ENCODE assay signal across 9 mouse cellular contexts in genomic region chr6:56652121-56652592, GRCm38 (mm10). TPM values are rescaled to one million over a fixed set of nuclear protein-coding genes. Genes with fewer than 3 reads are reported as not detected.
DNase-seq lines count a peak whose midpoint lies in the region; ATAC-seq and TF ChIP-seq lines count a peak whose summit lies in the region.
"Had no signal": no experiment of that assay in that cellular context is flagged by ENCODE, and none has a peak within 500 bp of the region (broad histone marks: within the 10 kb centered on the region; RNA-seq: fewer than 3 reads in every experiment).

No protein-coding gene starts in this region.

- H3K4me2 ChIP-seq in embryonic facial prominence, embryonic 14.5 days (ENCODE audit: low read depth, low read length): peak overlapping the region; percentile 83
- peak overlapping the region; percentile 88 for H3K4me2 ChIP-seq in hindbrain, postnatal 0 days (ENCODE audit: low read depth, low read length)
- peak overlapping the region; percentile 91 for H3K4me2 ChIP-seq in stomach, embryonic 15.5 days

- no peak for TF ChIP-seq EP300 in heart, adult 2 months (IDR thresholded peaks at IDR 0.05; ENCODE audit: insufficient read depth, low read depth, low read length)

- no peak overlapping the region for H3K9ac ChIP-seq in heart, adult 2 months (ENCODE audit: low read depth, low read length)
- peak overlapping the region; percentile 47 for H3K9ac ChIP-seq in embryonic facial prominence, embryonic 14.5 days (ENCODE audit: low read depth, low read length)
- peak overlapping the region; percentile 37; the same call in 1 of the 2 replicates for H3K9ac ChIP-seq in hindbrain, postnatal 0 days (replicated peaks; ENCODE audit: low read length)
- no peak overlapping the region for H3K9ac ChIP-seq in stomach, embryonic 15.5 days

- WGBS in heart, adult 2 months: under 1% methylated on average over 36 of the region's 36 CpGs
- WGBS in embryonic facial prominence, embryonic 14.5 days: 1% methylated on average over 18 of the region's 36 CpGs
- under 1% methylated on average over 36 of the region's 36 CpGs for WGBS in hindbrain, postnatal 0 days
- WGBS in stomach, embryonic 15.5 days: under 1% methylated on average over 36 of the region's 36 CpGs

- no peak for TF ChIP-seq POLR2A in heart, adult 2 months (IDR thresholded peaks at IDR 0.05; ENCODE audit: insufficient read depth, low read depth, low read length)

- no peaks in the 10 kb centered on the region for H3K9me3 ChIP-seq in embryonic facial prominence, embryonic 14.5 days (ENCODE audit: control insufficient read depth, low read length)
- no peaks in the 10 kb centered on the region for H3K9me3 ChIP-seq in hindbrain, postnatal 0 days (ENCODE audit: low read length)
- no peaks in the 10 kb centered on the region for H3K9me3 ChIP-seq in stomach, embryonic 15.5 days

- H3K27ac ChIP-seq in heart, adult 2 months: no peak overlapping the region
- H3K27ac ChIP-seq in embryonic facial prominence, embryonic 14.5 days (replicated peaks; ENCODE audit: low read depth, low read length): no peak overlapping the region
- H3K27ac ChIP-seq in hindbrain, postnatal 0 days: no peak overlapping the region
- no peak overlapping the region for H3K27ac ChIP-seq in stomach, embryonic 15.5 days

- intact Hi-C loops in heart, adult 2 months (cut with DNase I): no loop called here

- peak in 1 of 2 experiments; percentile 15 for DNase-seq in heart, adult 2 months
- no peak for DNase-seq in heart, adult 8-10 months (ENCODE audit: low spot score)
- peak; percentile 85 for DNase-seq in ZHBTc4 (ENCODE audit: low read depth, low spot score)
- peak; percentile 41 for DNase-seq in embryonic facial prominence, embryonic 14.5 days (ENCODE audit: low spot score)
- DNase-seq in hindbrain, postnatal 0 days (ENCODE audit: low spot score): peak; percentile 27
- peak; percentile 45 for DNase-seq in mesoderm, embryonic 11.5 days (ENCODE audit: low read depth, low spot score)
- no peak for DNase-seq in thymus, postnatal 10 days (ENCODE audit: low spot score in 2 of 2)

- TF ChIP-seq CTCF in heart, adult 2 months (IDR thresholded peaks at IDR 0.05): no peak
- TF ChIP-seq CTCF in hindbrain, postnatal 0 days (IDR thresholded peaks at IDR 0.05; ENCODE audit: low read depth): peak; percentile 55

- no peaks in the 10 kb centered on the region for H3K36me3 ChIP-seq in heart, adult 2 months (ENCODE audit: control insufficient read depth, insufficient read depth, low read length)
- no peaks in the 10 kb centered on the region for H3K36me3 ChIP-seq in embryonic facial prominence, embryonic 14.5 days (ENCODE audit: control insufficient read depth, insufficient read depth, low read length)
- no peaks in the 10 kb centered on the region for H3K36me3 ChIP-seq in hindbrain, postnatal 0 days (ENCODE audit: insufficient read depth, low read length)
- no peaks in the 10 kb centered on the region for H3K36me3 ChIP-seq in stomach, embryonic 15.5 days

- no peaks in the 10 kb centered on the region for H3K79me2 ChIP-seq in heart, adult 2 months (replicated peaks; ENCODE audit: control insufficient read depth, insufficient read depth, low read length)

- peak overlapping the region; percentile 23 for H3K4me3 ChIP-seq in heart, adult 2 months
- peak overlapping the region; percentile 43 for H3K4me3 ChIP-seq in embryonic facial prominence, embryonic 14.5 days (ENCODE audit: low read depth, low read length)
- peak overlapping the region; percentile 43 for H3K4me3 ChIP-seq in hindbrain, postnatal 0 days (ENCODE audit: low read length)
- H3K4me3 ChIP-seq in stomach, embryonic 15.5 days (replicated peaks): peak overlapping the region; percentile 38

- peaks cover 2% of the 10 kb centered on the region; the same call in 1 of the 2 replicates for H3K27me3 ChIP-seq in heart, adult 2 months (ENCODE audit: control insufficient read depth, insufficient read depth, low read length)
- peaks cover 16% of the 10 kb centered on the region for H3K27me3 ChIP-seq in embryonic facial prominence, embryonic 14.5 days (replicated peaks; ENCODE audit: control insufficient read depth, insufficient read depth, low read length)
- 0 out of 2 replicates have a peak, but pooled peaks cover 6% of the 10 kb centered on the region for H3K27me3 ChIP-seq in hindbrain, postnatal 0 days (ENCODE audit: insufficient read depth, low read length)
- H3K27me3 ChIP-seq in stomach, embryonic 15.5 days (replicated peaks): peaks cover 12% of the 10 kb centered on the region; the same call in 1 of the 2 replicates

- H3K4me1 ChIP-seq in heart, adult 2 months (ENCODE audit: control insufficient read depth, insufficient read depth, low read length): no peaks in the 10 kb centered on the region
- H3K4me1 ChIP-seq in embryonic facial prominence, embryonic 14.5 days (ENCODE audit: control insufficient read depth, insufficient read depth, low read length): no peaks in the 10 kb centered on the region
- H3K4me1 ChIP-seq in hindbrain, postnatal 0 days (ENCODE audit: insufficient read depth, low read length): peaks cover 3% of the 10 kb centered on the region; the same call in 1 of the 2 replicates
- no peaks in the 10 kb centered on the region for H3K4me1 ChIP-seq in stomach, embryonic 15.5 days

- peak; percentile 83 for ATAC-seq in embryonic facial prominence, embryonic 14.5 days (ENCODE audit: low read depth)
- peak; percentile 27; the same call in 1 of the 2 replicates for ATAC-seq in hindbrain, postnatal 0 days
- ATAC-seq in stomach, embryonic 15.5 days (ENCODE audit: insufficient read depth, low FRiP score, low read depth): no peak
- ATAC-seq: Patski had no signal

RNA-seq across cellular contexts. Expression of gene Lsm5, which starts 52.4 kb away (rescaled TPM):
- 10 to 100 TPM; 15.7 to 18.0 TPM for total RNA-seq in heart, adult 2 months (2021)
- 4.2 and 6.3 TPM in 2 replicates for polyA plus RNA-seq in heart, adult 2 months (2012; rRNA removed)
- total RNA-seq in heart, adult 8-10 months (2022): 10 to 100 TPM in 2 of 4 experiments, 1 to 10 TPM in 2; 8.3 to 19.9 (median 12.9) TPM
- 122 and 133 TPM in 2 replicates for polyA plus RNA-seq in embryonic facial prominence, embryonic 14.5 days (2014; fragmentation: Nextera tagmentation; extraction: Ambion mirVana)
- 25.0 and 36.3 TPM in 2 replicates for total RNA-seq in hindbrain, postnatal 0 days (2014; rRNA removed)
- 90.4 and 109 TPM in 2 replicates for polyA plus RNA-seq in hindbrain, postnatal 0 days (2015; fragmentation: Nextera tagmentation; extraction: Ambion mirVana)
- 112 and 127 TPM in 2 replicates for polyA plus RNA-seq in stomach, embryonic 15.5 days (2015; fragmentation: Nextera tagmentation; extraction: Ambion mirVana)

Comparison
In these comparisons a context has a peak if more than half of its experiments do, and no peak if none do; other contexts are left out.
1. DNase-seq: peak in ZHBTc4 (single experiment), embryonic facial prominence, embryonic 14.5 days (single experiment), hindbrain, postnatal 0 days (single experiment) and mesoderm, embryonic 11.5 days (single experiment); none in heart, adult 8-10 months (single experiment) and thymus, postnatal 10 days (0 of 2).
2. H3K9ac ChIP-seq: peak in embryonic facial prominence, embryonic 14.5 days (single experiment) and hindbrain, postnatal 0 days (single experiment); none in heart, adult 2 months (single experiment) and stomach, embryonic 15.5 days (single experiment).
3. RNA of gene Lsm5, which starts 52.4 kb away (polyA plus RNA-seq): 122 to 133 TPM in embryonic facial prominence, embryonic 14.5 days, 112 to 127 TPM in stomach, embryonic 15.5 days and 90.4 to 109 TPM in hindbrain, postnatal 0 days; 4.2 to 6.3 TPM in heart, adult 2 months; every median in the first group is over 10 times any median in the second.
4. Peak in every context shown above with its lines, with median percentiles within 50 percentile points of each other: H3K4me3 ChIP-seq and H3K4me2 ChIP-seq.